Mouse (Mus musculus) retina, adult 2 months (tissue): ENCODE results near the gene Gpr176.

Source experiments
- DNase-seq: peaks from one replicate; pipeline ENCODE4 v3.0.0-alpha.2; 2012; ENCODE audit warnings: low read depth, low spot score

Gpr176 gene

DNA sequence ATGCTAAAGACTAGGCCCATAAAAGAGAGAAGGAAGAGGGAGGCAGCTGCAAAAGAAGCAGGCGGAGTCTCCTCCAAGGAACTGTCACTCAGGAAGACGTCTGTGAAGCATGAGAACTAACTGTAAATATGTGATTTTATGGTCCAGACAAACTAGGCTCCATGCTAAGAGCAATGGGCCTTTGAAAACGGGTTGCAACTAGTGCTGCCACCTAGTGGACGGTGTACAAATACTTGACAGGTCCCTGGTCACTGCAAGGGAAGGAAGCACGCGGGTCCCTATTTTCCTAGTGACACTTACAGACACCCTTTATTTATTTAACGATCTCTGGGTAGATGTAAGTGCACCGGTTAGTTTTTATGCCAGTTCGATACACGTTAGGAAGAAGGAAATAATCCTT is 127.3 kb downstream of the Gpr176 start:
- DNase-seq, result peak; percentile 44

DNA sequence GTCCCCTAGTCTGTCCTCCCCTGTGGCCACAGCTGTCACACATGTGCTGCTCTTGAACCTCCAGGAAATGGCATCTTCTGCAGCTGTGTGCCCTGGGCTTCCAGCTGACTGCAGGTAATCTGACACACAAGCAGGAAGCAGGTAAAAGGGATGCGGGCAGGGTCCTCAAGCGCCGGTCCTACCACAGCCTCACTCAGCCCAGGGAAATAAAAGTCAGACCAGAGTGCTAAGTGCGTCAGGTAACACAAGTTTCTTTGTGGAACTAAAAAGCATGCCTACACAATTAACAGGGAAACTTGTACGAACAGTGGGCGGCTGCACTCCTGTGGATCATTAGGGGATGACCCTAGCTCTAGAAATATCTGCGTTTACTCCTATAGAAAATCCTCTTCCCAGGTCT is 137.0 kb downstream of the Gpr176 start:
- no peak for DNase-seq

DNA sequence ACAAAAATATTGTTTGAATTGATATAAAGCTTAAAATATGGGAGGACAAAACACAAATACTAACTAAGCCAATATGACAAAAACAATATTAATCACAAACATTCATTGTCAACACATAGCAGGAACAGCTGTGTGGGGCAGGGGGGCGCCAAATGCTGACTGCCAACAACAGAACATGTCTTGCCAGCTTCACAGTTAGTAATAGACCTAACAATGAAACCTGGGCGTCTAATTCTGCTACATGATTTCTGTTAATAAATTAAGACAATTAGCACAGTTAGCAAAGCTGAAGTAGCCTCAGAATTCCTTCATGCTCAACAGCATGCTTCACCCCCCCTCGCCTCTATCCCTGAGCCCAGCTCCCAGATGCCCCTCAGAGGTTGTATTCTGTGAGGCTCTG is 137.6 kb downstream of the Gpr176 start:
- no peak for DNase-seq

DNA sequence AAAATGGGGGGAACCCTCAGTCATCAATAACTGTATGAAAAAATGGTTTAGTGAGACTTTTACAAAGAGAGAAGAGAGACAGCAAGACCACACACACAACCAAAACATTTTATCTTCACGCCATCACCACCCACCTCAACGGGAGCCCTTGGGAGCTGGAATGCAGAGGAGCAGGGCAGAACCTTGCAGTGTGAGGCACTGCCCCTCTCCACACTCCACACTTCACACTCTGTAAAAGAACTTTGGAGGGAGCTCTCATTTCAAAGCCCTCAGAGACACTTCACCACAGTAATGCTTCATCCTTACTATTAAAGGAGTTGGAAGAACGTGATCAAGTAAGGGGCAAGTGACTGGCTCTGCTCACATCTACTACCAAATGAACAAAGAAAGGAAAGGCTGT is 142.7 kb downstream of the Gpr176 start:
- no peak for DNase-seq

DNA sequence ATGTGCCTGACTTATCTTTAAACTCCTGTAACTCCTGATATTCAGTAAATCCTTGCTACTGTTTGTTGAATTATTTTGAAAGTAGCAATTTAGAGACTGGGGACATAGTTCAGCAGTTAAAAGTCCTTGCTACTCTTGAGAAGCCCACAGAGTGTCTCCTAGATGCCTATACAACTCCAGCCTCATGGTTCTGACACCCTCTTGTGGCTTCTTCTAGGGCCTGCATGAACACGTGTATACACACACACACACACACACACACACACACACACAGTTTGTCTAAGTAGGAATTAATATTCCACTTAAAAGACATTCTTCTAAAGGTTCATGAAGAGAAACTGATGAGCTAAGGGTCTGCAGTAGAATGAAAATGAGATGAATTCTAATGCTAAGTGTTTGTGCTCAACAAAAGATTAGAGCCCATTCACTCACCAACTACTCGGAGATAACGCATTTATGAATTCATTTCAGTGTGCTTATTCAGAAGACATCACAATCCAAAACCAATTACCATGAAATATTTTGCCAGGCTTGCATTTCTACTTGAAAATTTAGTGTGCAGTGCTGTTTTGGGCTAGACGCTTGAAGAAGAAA is 144.6 kb downstream of the Gpr176 start:
- DNase-seq, result no peak
